Mouse (Mus musculus) heart, embryonic 16.5 days (tissue): Measurements from ENCODE around the gene Tmem126a. TPM values are rescaled to one million over a fixed set of nuclear protein-coding genes. Genes with fewer than 3 reads are reported as not detected.

Experiments
- ATAC-seq: fragments of 200-750 bp; cut with Nextera tagmentation; replicated peaks from 2 replicates; pipeline ENCODE4 v1.8.0; 2017; ENCODE audit warnings: moderate number of reproducible peaks; ENCODE audit not compliant: insufficient read depth, low FRiP score; ENCODE audit errors: extremely low read depth
- H3K27ac ChIP-seq: fragments of 300-500 bp; sonication (generic); 2 replicates; pipeline ENCODE4 v1.5.1; 2014; ENCODE audit warnings: mild to moderate bottlenecking, low read length, control low read depth, moderate library complexity
- H3K27me3 ChIP-seq: fragments of 300-500 bp; sonication (generic); 2 replicates; pipeline ENCODE4 v1.6.1; 2014; ENCODE audit warnings: low read length, mixed read lengths; ENCODE audit not compliant: control insufficient read depth, insufficient read depth
- H3K36me3 ChIP-seq: fragments of 300-500 bp; sonication (generic); 2 replicates; pipeline ENCODE4 v1.6.1; 2014; ENCODE audit not compliant: control insufficient read depth, insufficient read depth
- H3K4me1 ChIP-seq: fragments of 300-500 bp; sonication (generic); 2 replicates; pipeline ENCODE4 v1.6.1; 2014; ENCODE audit warnings: low read length, mixed read lengths; ENCODE audit not compliant: control insufficient read depth, insufficient read depth
- H3K4me2 ChIP-seq: fragments of 300-500 bp; sonication (generic); 2 replicates; pipeline ENCODE4 v1.6.1; 2014; ENCODE audit warnings: low read depth, mild to moderate bottlenecking, control low read depth, low read length
- H3K4me3 ChIP-seq: fragments of 300-500 bp; sonication (generic); 2 replicates; pipeline ENCODE4 v1.5.1; 2014; ENCODE audit warnings: mild to moderate bottlenecking, control low read depth, low read length
- H3K9ac ChIP-seq: fragments of 300-500 bp; sonication (generic); 2 replicates; pipeline ENCODE4 v1.6.1; 2014; ENCODE audit warnings: low read length, control low read depth
- H3K9me3 ChIP-seq: fragments of 300-500 bp; sonication (generic); replicated peaks from 2 replicates; pipeline ENCODE4 v1.6.1; 2016; ENCODE audit warnings: low read length; ENCODE audit not compliant: control insufficient read depth
- WGBS: fragments of 180-500 bp; shearing (Covaris S2); extraction: QIAGEN DNeasy Blood & Tissue Kit; methylation state at CpG from one replicate; pipeline ENCODE4 v1.1.7; 2014; 5-methylcytosine and 5-hydroxymethylcytosine counted together
- polyA plus RNA-seq: library from polyadenylated mRNA; unstranded; fragments of >200 nt; fragmentation: Nextera tagmentation; extraction: Ambion mirVana; gene quantifications from 2 replicates; pipeline ENCODE4 v1.2.1, GENCODE M21; 2015

Gene Tmem126a
- 122 and 124 TPM in 2 replicates for polyA plus RNA-seq

- Histone ChIP-seq H3K27ac (peak within 1 kb of the TSS; percentile 93), H3K9me3 (no peaks in the 10 kb centered on the region), H3K4me1 (peaks cover 13% of the 10 kb centered on the region), H3K9ac (peak within 1 kb of the TSS; percentile 77), H3K36me3 (peaks cover 10% of the 10 kb centered on the region; the same call in 1 of the 2 replicates), H3K4me3 (peak within 1 kb of the TSS; percentile 80), H3K4me2 (peak within 1 kb of the TSS; percentile 80), H3K27me3 (0 out of 2 replicates have a peak, but pooled peaks cover 2% of the 10 kb centered on the region)
- ATAC-seq, result peak; percentile 96
- WGBS, result under 1% methylated on average over 41 of the region's 41 CpGs
These were observed at the start of gene Tmem126a for GRCm38 (mm10) chr7:90456845-90457468. Tmem126a (minus strand) TSS chr7:90457229.

GRCm38 (mm10) chr7:90482607-90483006 lies 25.6 kb upstream of the Tmem126a start:
- WGBS, result 81% methylated on average over 2 of the region's 2 CpGs
- no peaks in the 10 kb centered on the region for H3K36me3 ChIP-seq
- no peak overlapping the region for H3K9ac ChIP-seq
- no peak overlapping the region for H3K4me2 ChIP-seq
- H3K27ac ChIP-seq, result no peak overlapping the region
- no peaks in the 10 kb centered on the region for H3K9me3 ChIP-seq
- peaks cover 3% of the 10 kb centered on the region for H3K27me3 ChIP-seq
- H3K4me3 ChIP-seq, result no peak overlapping the region
- H3K4me1 ChIP-seq, result no peaks in the 10 kb centered on the region
- no peak for ATAC-seq

DNA sequence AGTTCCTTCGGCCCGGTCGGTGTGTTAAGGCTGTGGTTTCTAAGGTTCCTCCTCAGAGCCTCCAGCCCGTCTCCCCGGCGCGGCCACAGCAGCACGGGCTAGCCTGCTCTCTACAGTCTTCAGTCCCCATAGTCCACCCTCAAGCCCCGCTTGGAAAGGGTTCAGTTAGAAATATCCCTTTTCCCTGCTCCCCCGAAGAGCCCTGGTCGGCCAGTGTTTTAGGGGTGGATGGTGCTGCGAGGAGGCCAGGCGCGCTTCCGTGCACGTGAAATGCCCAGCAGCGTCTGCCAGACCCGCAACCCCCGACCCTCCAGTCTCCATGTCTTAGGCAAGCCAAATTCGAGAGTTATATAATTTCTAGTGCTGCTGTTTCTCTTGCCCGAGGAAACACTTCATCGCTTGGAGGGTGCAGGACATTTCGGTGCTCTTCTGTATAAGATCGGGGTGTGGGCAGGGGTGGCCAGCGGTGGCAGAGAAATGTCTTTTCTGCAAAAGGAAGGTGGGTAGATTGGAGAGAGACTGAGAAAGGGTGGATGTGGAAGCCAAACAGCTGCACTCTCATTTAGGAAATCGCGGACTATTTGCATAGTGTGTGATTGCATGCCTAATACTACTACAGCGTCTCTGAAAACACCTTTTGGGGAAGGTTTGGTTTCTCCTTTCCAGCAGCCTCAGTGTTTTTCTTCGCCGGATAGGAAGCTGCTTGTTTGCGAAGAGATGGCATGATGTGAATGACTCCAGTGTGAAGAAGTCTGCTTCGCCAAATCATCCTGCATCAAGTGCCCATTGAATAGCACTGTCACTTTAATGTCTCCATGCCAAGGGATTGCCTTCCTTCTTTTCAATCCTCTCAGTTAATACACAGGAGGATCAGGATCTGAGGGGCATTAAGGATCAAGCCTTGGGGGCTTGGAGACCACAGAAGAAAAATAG lies 19.6 kb upstream of the Tmem126a start, which contains the start of gene Dlg2:
Gene Dlg2, plus strand, starts transcription at position 360 of the 933 bp plus-strand sequence.
- ATAC-seq, result no peak; the same call in 1 of the 2 replicates
- peaks cover 4% of the 10 kb centered on the region for H3K27me3 ChIP-seq
- H3K4me2 ChIP-seq, result peak within 1 kb of the TSS; percentile 99
- peaks cover 5% of the 10 kb centered on the region for H3K4me1 ChIP-seq
- under 1% methylated on average over 32 of the region's 32 CpGs for WGBS
- peaks cover 4% of the 10 kb centered on the region; the same call in 1 of the 2 replicates for H3K36me3 ChIP-seq
- H3K9ac ChIP-seq, result peak within 1 kb of the TSS; percentile 86
- H3K4me3 ChIP-seq, result peak within 1 kb of the TSS; percentile 86
- peak within 1 kb of the TSS; percentile 84 for H3K27ac ChIP-seq
- H3K9me3 ChIP-seq, result no peaks in the 10 kb centered on the region

DNA sequence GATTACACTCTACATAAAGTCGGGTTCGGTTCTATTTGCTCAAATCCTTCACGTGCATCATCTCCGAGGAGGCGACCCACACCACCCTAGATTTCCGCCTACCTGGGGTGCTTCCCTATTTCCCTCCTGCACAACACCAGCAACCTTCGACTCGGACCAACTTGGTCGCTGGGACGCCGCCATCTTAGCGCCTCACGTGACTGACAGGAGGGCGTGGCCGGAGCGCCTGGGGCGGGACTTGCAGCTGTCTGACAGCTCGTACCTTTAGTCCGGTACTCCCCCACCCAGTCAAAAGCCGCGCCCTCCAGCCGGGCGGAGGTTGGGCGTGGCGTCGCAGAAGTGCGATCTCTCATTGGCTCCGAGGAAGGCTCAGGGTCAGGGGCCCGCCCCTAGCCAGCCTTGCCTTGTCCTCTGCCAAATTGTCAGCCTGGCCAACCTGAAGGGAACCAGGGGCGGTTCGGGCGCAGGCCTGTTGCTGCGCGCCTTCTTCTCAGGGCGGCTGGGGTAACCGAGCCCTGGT lies 18.8 kb upstream of the Tmem126a start, which contains the start of gene Tmem126b:
Gene Tmem126b, minus strand, starts transcription at position 209 of the 520 bp plus-strand sequence.
- Histone ChIP-seq H3K4me2 (peak within 1 kb of the TSS; percentile 99), H3K4me3 (peak within 1 kb of the TSS; percentile 86), H3K9me3 (no peaks in the 10 kb centered on the region), H3K27ac (peak within 1 kb of the TSS; percentile 84), H3K4me1 (peaks cover 5% of the 10 kb centered on the region), H3K9ac (peak within 1 kb of the TSS; percentile 86), H3K36me3 (peaks cover 4% of the 10 kb centered on the region; the same call in 1 of the 2 replicates), H3K27me3 (peaks cover 4% of the 10 kb centered on the region)
- peak; percentile 100 for ATAC-seq
- WGBS, result under 1% methylated on average over 36 of the region's 36 CpGs

- no peaks in the 10 kb centered on the region for H3K9me3 ChIP-seq
- peaks cover 14% of the 10 kb centered on the region; the same call in 1 of the 2 replicates for H3K36me3 ChIP-seq
- no peak overlapping the region for H3K9ac ChIP-seq
- H3K4me2 ChIP-seq, result no peak overlapping the region
- H3K4me3 ChIP-seq, result no peak overlapping the region
- H3K27ac ChIP-seq, result no peak overlapping the region
- peaks cover 5% of the 10 kb centered on the region for H3K4me1 ChIP-seq
- 50% methylated on average over 2 of the region's 2 CpGs for WGBS
- 0 out of 2 replicates have a peak, but pooled peaks cover 2% of the 10 kb centered on the region for H3K27me3 ChIP-seq
- ATAC-seq, result no peak
These were observed 16.5 kb upstream of the Tmem126a start for GRCm38 (mm10) chr7:90473511-90473910.

DNA sequence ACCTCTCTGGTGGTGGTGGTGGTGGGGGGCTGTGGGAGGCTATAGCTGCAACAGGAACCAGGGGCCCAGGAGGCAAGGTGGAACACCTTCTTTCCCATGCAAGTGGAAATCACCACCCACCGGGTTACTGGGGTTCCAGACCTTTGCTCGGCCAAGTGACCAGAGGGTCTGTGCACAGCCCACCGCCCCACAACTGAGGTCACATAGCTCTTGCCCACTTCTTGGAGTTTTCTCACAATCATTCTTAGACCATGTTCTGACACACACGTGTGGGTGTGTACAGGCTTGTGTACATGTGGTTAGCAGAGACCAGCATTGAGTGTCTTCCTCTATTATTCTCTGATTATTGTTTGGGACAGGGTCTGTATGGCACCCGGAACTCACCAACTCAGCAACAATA lies 4.4 kb upstream of the Tmem126a start:
- no peak overlapping the region for H3K4me2 ChIP-seq
- no peaks in the 10 kb centered on the region for H3K36me3 ChIP-seq
- H3K27me3 ChIP-seq, result 0 out of 2 replicates have a peak, but pooled peaks cover 2% of the 10 kb centered on the region
- no peaks in the 10 kb centered on the region for H3K9me3 ChIP-seq
- 86% methylated on average over 5 of the region's 5 CpGs for WGBS
- H3K4me3 ChIP-seq, result no peak overlapping the region
- H3K9ac ChIP-seq, result no peak overlapping the region
- ATAC-seq, result no peak
- H3K4me1 ChIP-seq, result peaks cover 5% of the 10 kb centered on the region; the same call in 1 of the 2 replicates
- H3K27ac ChIP-seq, result no peak overlapping the region

GRCm38 (mm10) chr7:90460930-90461329 lies 3.9 kb upstream of the Tmem126a start:
- Histone ChIP-seq H3K4me1 (peaks cover 9% of the 10 kb centered on the region), H3K27me3 (0 out of 2 replicates have a peak, but pooled peaks cover 2% of the 10 kb centered on the region), H3K4me3 (no peak overlapping the region), H3K27ac (no peak overlapping the region), H3K36me3 (no peaks in the 10 kb centered on the region), H3K4me2 (peak overlapping the region; percentile 31), H3K9me3 (no peaks in the 10 kb centered on the region), H3K9ac (no peak overlapping the region)
- 14% methylated on average over 14 of the region's 14 CpGs for WGBS
- ATAC-seq, result no peak

DNA sequence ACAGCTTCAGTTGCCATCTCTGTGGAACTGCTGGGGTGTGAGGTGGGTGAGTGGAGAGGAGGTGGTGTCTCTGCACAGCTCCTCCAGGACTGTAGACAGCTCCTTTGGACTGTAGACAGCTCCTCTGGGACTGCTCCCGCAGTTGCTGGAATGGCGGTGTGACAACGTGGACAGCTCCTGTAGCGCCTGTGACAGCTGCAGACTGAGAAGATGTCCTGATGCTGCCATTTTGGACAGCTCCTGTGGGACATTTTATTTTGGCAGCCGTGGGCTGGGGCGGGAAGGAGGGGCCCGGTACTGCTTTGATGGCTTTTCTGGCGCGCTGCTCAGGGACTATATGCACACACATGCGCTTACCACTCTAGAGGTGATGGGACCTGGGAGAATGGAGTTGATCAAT lies 3.3 kb upstream of the Tmem126a start:
- Histone ChIP-seq H3K27ac (no peak overlapping the region), H3K4me3 (no peak overlapping the region), H3K4me2 (no peak overlapping the region), H3K9me3 (no peaks in the 10 kb centered on the region), H3K9ac (no peak overlapping the region), H3K36me3 (no peaks in the 10 kb centered on the region), H3K27me3 (0 out of 2 replicates have a peak, but pooled peaks cover 2% of the 10 kb centered on the region), H3K4me1 (peaks cover 13% of the 10 kb centered on the region)
- 40% methylated on average over 10 of the region's 10 CpGs for WGBS
- ATAC-seq, result no peak
